Mouse (Mus musculus): Measurements from ENCODE around the gene Atp2b2.

The Atp2b2 gene

GRCm38 (mm10) chr6:114003796-114004195, 38.6 kb downstream of the Atp2b2 start:
- 44% methylated on average over 3 of the region's 3 CpGs for WGBS

DNA sequence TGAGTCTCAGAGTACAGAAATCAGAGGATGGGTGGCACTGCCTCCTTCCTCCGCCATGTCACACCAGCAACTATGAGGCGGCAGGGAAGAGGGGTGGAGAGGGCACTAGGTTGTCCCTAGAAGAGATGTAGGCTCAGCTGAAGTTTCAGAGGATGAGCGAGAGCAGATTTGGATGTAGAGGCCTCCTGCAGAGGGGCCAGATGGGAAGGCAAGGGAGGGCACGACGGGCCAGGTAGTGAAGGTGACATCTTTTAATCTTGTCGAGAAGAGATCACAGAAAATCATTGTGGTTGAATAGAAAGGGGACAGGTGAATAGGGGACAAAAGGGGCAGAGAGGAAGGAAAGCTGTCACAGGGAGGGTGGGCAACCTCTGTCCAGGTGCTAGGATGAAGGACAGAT, 41.5 kb downstream of the Atp2b2 start:
- WGBS: 75% methylated on average over 6 of the region's 6 CpGs

DNA sequence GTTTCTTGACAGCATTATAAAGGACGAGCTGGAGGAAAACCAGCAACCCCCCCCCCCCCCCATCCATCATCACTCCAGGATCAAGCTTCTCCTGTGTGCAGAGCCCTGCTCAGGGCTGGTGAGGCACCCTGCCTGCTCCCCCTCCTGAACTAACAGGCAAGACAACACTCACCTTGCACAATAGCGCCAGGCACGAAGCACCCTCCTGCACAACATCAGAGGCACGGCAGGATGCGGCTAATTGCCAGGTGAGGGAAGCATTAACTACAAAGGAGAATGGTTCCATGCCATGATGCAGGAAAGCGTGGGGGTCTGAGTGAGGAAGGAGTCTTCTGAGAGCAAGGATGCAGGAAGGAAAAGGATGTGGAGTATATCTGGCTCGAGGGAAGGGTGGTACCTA, 42.1 kb downstream of the Atp2b2 start:
- 38% methylated on average over 7 of the region's 7 CpGs for WGBS

DNA sequence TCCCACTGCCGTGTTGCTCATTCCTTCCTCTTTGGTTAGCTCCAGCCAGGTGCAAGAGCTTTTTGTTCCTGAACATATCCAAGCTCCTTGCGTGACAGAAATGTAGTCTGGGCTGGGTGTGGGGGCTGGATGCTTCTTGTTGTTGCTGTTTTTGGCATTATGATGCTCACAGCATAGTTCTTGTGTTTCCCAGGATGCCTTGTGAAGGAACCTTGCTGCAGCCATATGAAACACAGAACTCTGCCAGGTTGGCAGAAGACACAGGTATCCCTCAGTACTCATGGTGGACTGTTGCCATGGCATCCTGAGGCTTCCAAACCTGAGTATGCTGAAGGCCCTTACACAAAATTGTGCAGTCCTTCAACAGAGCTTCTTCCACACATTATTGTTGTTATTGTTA, 44.0 kb downstream of the Atp2b2 start:
- WGBS: 58% methylated on average over 2 of the region's 2 CpGs

DNA sequence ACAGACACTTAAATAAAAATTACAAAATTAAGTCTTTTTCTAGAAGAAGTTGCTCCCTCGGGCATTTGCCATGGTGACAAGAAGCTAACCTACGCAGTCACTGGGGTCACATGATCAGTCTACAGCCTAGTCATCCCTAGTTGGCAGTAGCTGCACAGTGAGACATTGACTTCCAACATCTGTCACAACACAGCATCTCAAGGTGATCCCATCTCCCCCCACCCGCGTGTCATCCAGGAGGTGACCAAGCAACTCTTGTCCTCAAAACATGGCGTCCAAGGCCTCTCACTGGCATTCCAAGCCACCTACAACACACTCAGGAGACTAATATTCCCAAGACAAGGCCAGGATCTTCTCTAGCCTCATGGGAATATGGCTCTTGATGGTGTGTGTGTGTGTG, 48.2 kb downstream of the Atp2b2 start:
- WGBS: 69% methylated on average over 5 of the region's 5 CpGs

- 64% methylated on average over 2 of the region's 2 CpGs for WGBS
These were observed 50.3 kb downstream of the Atp2b2 start for GRCm38 (mm10) chr6:113992101-113992500.

- 19% methylated on average over 11 of the region's 11 CpGs for WGBS
These were observed 50.9 kb downstream of the Atp2b2 start for GRCm38 (mm10) chr6:113991482-113991881.

GRCm38 (mm10) chr6:113990044-113990443, 52.4 kb downstream of the Atp2b2 start:
- WGBS: 33% methylated on average over 1 of the region's 1 CpGs

GRCm38 (mm10) chr6:113988521-113988920, 53.9 kb downstream of the Atp2b2 start:
- WGBS: 59% methylated on average over 2 of the region's 2 CpGs

GRCm38 (mm10) chr6:113986671-113987070, 55.7 kb downstream of the Atp2b2 start:
- 45% methylated on average over 4 of the region's 4 CpGs for WGBS

DNA sequence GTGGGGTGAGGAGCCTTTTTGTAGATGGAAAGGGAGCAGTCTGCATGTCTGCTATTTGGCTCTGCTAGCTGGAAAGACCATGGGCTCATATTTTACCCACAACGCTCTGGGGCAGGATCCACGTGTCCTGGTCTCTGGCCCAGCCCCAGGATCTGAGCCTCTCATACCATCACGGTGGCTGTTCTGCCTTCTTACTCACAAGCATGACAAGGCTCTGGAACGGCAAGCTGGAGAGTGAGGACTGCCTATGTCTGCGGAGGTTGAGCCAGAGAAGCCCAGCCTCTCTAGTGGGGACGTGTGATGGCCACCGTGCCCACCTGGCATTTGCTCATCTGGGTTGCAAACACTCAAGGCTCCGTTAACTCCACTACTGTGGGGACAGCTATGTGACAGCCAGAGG, 63.7 kb downstream of the Atp2b2 start:
- WGBS: 58% methylated on average over 8 of the region's 8 CpGs

DNA sequence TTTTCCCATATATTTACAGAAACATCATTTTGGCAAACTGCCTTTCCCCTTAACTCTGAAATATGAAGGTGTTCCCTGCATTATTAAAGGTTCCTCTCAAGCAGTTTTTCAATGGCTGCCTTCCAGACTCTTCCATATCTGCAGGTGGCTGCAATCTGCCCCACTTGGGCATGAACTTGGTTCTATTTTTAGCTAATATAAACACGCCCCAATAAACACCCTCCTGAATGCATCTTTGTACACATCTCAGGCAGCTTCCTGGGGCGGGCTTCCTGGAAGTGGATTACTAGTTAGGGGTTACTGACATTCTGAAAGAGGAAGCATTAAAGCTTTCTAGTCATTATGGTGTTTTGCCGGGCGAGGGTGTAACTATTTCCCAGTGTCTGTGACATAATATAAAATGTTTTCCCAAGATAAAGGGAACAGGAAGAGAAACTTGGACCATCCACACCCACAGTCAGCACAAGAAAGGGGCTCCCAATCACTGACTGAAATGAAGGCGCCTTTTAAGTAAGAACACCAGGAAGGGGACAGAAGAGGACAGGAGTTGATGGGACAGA, 64.2 kb downstream of the Atp2b2 start:
- WGBS: 44% methylated on average over 5 of the region's 5 CpGs

- 61% methylated on average over 2 of the region's 2 CpGs for WGBS
These were observed 71.5 kb downstream of the Atp2b2 start for GRCm38 (mm10) chr6:113970900-113971299.

- 40% methylated on average over 9 of the region's 9 CpGs for WGBS
These were observed 71.9 kb downstream of the Atp2b2 start for GRCm38 (mm10) chr6:113970464-113970863.

GRCm38 (mm10) chr6:113969751-113970150, 72.7 kb downstream of the Atp2b2 start:
- WGBS: 31% methylated on average over 3 of the region's 3 CpGs

DNA sequence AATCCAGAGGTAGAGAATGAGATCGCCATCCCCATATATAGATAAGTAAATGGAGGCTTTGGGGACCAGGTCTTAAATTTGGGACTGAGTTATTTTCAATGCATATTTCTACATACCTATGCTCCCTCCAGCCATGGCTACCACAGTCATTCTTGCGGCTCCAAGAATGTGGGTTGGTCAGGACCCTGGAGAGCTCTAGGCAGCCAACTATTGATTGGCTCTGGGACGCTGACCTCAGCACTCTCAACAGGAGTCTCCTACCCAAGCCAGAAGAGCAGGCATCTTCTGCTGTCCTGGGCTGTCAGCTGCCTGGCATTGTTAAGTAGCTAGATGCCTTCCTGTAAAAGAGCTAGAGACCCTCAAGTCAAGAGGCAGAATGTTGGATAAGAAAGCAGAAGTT, 79.6 kb downstream of the Atp2b2 start:
- WGBS: 42% methylated on average over 3 of the region's 3 CpGs

GRCm38 (mm10) chr6:113961658-113962057, 80.8 kb downstream of the Atp2b2 start:
- 69% methylated on average over 2 of the region's 2 CpGs for WGBS

GRCm38 (mm10) chr6:113959336-113959735, 83.1 kb downstream of the Atp2b2 start:
- WGBS: 11% methylated on average over 1 of the region's 1 CpGs

DNA sequence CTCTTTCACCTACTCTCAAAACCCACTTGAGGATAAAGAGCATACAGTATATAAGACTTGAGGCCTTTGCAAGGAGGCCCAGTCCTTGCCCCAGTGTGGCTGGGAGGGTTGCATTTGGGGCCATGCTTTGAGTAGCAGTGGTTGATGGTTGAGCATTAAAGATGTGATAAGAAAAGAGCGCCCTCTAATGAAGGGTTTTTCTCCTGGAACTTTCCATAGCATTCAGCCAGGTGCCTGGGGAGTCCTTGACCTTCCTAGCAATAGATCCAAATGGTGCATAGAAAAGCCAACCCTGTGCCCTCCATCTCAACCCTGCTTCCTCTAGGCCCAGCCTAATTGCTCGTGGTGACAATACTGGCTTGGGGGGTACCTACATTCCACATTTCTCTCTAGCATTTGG, 83.7 kb downstream of the Atp2b2 start:
- WGBS: 69% methylated on average over 2 of the region's 2 CpGs

DNA sequence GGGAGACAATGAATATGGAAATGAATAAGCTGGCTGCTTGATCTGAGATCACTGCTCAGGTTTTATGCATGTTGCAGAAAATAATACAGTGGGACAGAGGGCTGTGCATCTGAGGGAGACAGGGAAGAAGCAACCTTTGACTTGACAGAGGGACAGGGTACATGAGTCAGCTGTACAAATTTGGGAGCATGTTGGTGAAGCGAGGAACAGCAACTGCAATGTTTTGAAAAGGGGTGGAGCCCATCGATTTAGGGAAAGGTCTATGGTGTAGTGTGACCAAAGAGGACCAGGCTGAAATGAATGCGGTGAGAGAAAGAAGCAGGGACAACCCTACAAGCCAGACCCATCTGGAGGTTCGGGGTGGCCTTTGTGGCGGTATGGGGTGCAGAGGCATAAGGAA, 84.4 kb downstream of the Atp2b2 start:
- WGBS: 55% methylated on average over 5 of the region's 5 CpGs

GRCm38 (mm10) chr6:113957232-113957940, 85.0 kb downstream of the Atp2b2 start:
- 43% methylated on average over 19 of the region's 19 CpGs for WGBS

- 70% methylated on average over 8 of the region's 8 CpGs for WGBS
These were observed 94.9 kb downstream of the Atp2b2 start for GRCm38 (mm10) chr6:113947515-113947914.

- WGBS: 39% methylated on average over 12 of the region's 12 CpGs
These were observed 100.1 kb downstream of the Atp2b2 start for GRCm38 (mm10) chr6:113942355-113942754.

GRCm38 (mm10) chr6:113941324-113941723, 101.1 kb downstream of the Atp2b2 start:
- WGBS: 56% methylated on average over 5 of the region's 5 CpGs
